Mouse (Mus musculus) MEL (cell line): ENCODE data around the gene Dph5. TPM values are rescaled to one million over a fixed set of nuclear protein-coding genes. Genes with fewer than 3 reads are reported as not detected.

Source experiments
- DNase-seq: peaks from one replicate; pipeline ENCODE4 v3.0.0; 2011; ENCODE audit warnings: low read depth, low spot score
- H3K27ac ChIP-seq: 2 replicates; pipeline ENCODE4 v1.5.1; 2012; ENCODE audit warnings: low read depth, mild to moderate bottlenecking, control low read depth, low read length, moderate library complexity; ENCODE audit not compliant: control insufficient read depth
- H3K27me3 ChIP-seq, 2 experiments: fragments of 150-350 bp in 1 of 2; sonication (generic) in 1 of 2; 2 replicates each; pipeline ENCODE4 v1.6.1; 2012; ENCODE audit warnings: low read length in 2 of 2, mild to moderate bottlenecking in 2 of 2, improper control_type of control experiment in 1 of 2, moderate library complexity in 1 of 2; ENCODE audit not compliant: insufficient read depth in 2 of 2, control insufficient read depth in 1 of 2
- H3K36me3 ChIP-seq, 2 experiments: 2 replicates each; pipeline ENCODE4 v1.6.1; 2012 to 2014; ENCODE audit warnings: low read length in 2 of 2, improper control_type of control experiment in 1 of 2, inconsistent platforms in 1 of 2, mild to moderate bottlenecking in 1 of 2; ENCODE audit not compliant: insufficient read depth in 2 of 2, control insufficient read depth in 1 of 2
- H3K4me1 ChIP-seq, 2 experiments: fragments of 150-350 bp in 1 of 2; sonication (generic) in 1 of 2; 2 replicates each; pipeline ENCODE4 v1.6.1; 2012; ENCODE audit warnings: low read length in 2 of 2, improper control_type of control experiment in 1 of 2, mild to moderate bottlenecking in 1 of 2; ENCODE audit not compliant: insufficient read depth in 2 of 2, control insufficient read depth in 1 of 2
- H3K4me3 ChIP-seq, 2 experiments: fragments of 150-350 bp in 1 of 2; sonication (generic) in 1 of 2; 2 replicates each; pipeline ENCODE4 v1.5.1; 2012; ENCODE audit warnings: low read depth in 2 of 2, low read length in 2 of 2, mild to moderate bottlenecking in 2 of 2, moderate library complexity in 2 of 2, control low read depth in 1 of 2, improper control_type of control experiment in 1 of 2; ENCODE audit not compliant: control insufficient read depth in 1 of 2, insufficient read depth in 1 of 2
- H3K79me2 ChIP-seq: 2 replicates; pipeline ENCODE4 v1.6.1; 2012; ENCODE audit warnings: mild to moderate bottlenecking, low read length, moderate library complexity; ENCODE audit not compliant: control insufficient read depth, poor library complexity, insufficient read depth
- H3K9ac ChIP-seq: 2 replicates; pipeline ENCODE4 v1.6.1; 2012; ENCODE audit warnings: low read depth, mild to moderate bottlenecking, control low read depth, low read length, moderate library complexity; ENCODE audit not compliant: control insufficient read depth, poor library complexity, severe bottlenecking
- H3K9me3 ChIP-seq: fragments of 150-350 bp; sonication (generic); replicated peaks from 2 replicates; pipeline ENCODE4 v1.6.1; 2012; ENCODE audit warnings: mild to moderate bottlenecking, low read length, improper control_type of control experiment, moderate library complexity; ENCODE audit not compliant: insufficient read depth
- CHD1 ChIP-seq: IDR thresholded peaks from 2 replicates; pipeline ENCODE4 v1.6.1; 2012; ENCODE audit warnings: low read depth, mild to moderate bottlenecking, inconsistent platforms, low read length, improper control_type of control experiment
- CHD2 ChIP-seq: IDR thresholded peaks from 2 replicates; pipeline ENCODE4 v1.6.1; 2011; ENCODE audit warnings: low read length, improper control_type of control experiment
- E2F4 ChIP-seq: IDR thresholded peaks from 2 replicates; pipeline ENCODE4 v1.6.1; 2011; ENCODE audit warnings: low read depth, low read length, improper control_type of control experiment, borderline replicate concordance
- ELF1 ChIP-seq: IDR thresholded peaks from 2 replicates; pipeline ENCODE4 v1.6.1; 2014; ENCODE audit warnings: low read depth, mild to moderate bottlenecking, inconsistent platforms, low read length, improper control_type of control experiment, moderate library complexity
- GABPA ChIP-seq: IDR thresholded peaks from 2 replicates; pipeline ENCODE4 v1.6.1; 2012; ENCODE audit warnings: low read depth, mild to moderate bottlenecking, inconsistent platforms, low read length, improper control_type of control experiment, moderate library complexity
- HCFC1 ChIP-seq: IDR thresholded peaks from 2 replicates; pipeline ENCODE4 v1.6.1; 2012; ENCODE audit warnings: low read depth, mild to moderate bottlenecking, inconsistent platforms, low read length, improper control_type of control experiment, moderate library complexity
- JUND ChIP-seq: IDR thresholded peaks from 2 replicates; pipeline ENCODE4 v1.6.1; 2011; ENCODE audit warnings: low read depth, mild to moderate bottlenecking, improper control_type of control experiment, low read length
- MAFK ChIP-seq: IDR thresholded peaks from 2 replicates; pipeline ENCODE4 v1.6.1; 2011; ENCODE audit warnings: low read depth, mild to moderate bottlenecking, low read length, improper control_type of control experiment, borderline replicate concordance
- MYB ChIP-seq: IDR thresholded peaks from 2 replicates; pipeline ENCODE4 v1.6.1; 2011; ENCODE audit warnings: mild to moderate bottlenecking, low read depth, low read length, improper control_type of control experiment
- MYC ChIP-seq: IDR thresholded peaks from 2 replicates; pipeline ENCODE4 v1.6.1; 2011; ENCODE audit warnings: low read depth, mild to moderate bottlenecking, low read length, improper control_type of control experiment, moderate library complexity
- NELFE ChIP-seq: IDR thresholded peaks from 2 replicates; pipeline ENCODE4 v1.6.1; 2011; ENCODE audit warnings: low read depth, low read length, improper control_type of control experiment
- POLR2AphosphoS2 ChIP-seq: IDR thresholded peaks from 2 replicates; pipeline ENCODE4 v1.6.1; 2011; ENCODE audit warnings: low read length, improper control_type of control experiment
- SIN3A ChIP-seq: IDR thresholded peaks from 2 replicates; pipeline ENCODE4 v1.6.1; 2012; ENCODE audit warnings: low read length, improper control_type of control experiment, inconsistent platforms
- SMC3 ChIP-seq: IDR thresholded peaks from 2 replicates; pipeline ENCODE4 v1.6.1; 2011; ENCODE audit warnings: low read depth, low read length, improper control_type of control experiment
- TAL1 ChIP-seq: IDR thresholded peaks from 2 replicates; pipeline ENCODE4 v1.6.1; 2012; ENCODE audit warnings: mild to moderate bottlenecking, inconsistent platforms, low read length, moderate library complexity, mixed read lengths
- TBP ChIP-seq: IDR thresholded peaks from 2 replicates; pipeline ENCODE4 v1.8.0; 2011; ENCODE audit warnings: low read depth, low read length, improper control_type of control experiment
- TCF12 ChIP-seq: IDR thresholded peaks from 2 replicates; pipeline ENCODE4 v1.6.1; 2014; ENCODE audit warnings: low read depth, mild to moderate bottlenecking, inconsistent platforms, low read length, improper control_type of control experiment, moderate library complexity
- UBTF ChIP-seq: IDR thresholded peaks from 2 replicates; pipeline ENCODE4 v1.6.1; 2012; ENCODE audit warnings: low read depth, mild to moderate bottlenecking, inconsistent platforms, low read length, improper control_type of control experiment, moderate library complexity, borderline replicate concordance; ENCODE audit not compliant: insufficient read depth
- ZMIZ1 ChIP-seq: IDR thresholded peaks from 2 replicates; pipeline ENCODE4 v1.6.1; 2012; ENCODE audit warnings: low read depth, mild to moderate bottlenecking, inconsistent platforms, low read length, improper control_type of control experiment, moderate library complexity
- ZNF384 ChIP-seq: IDR thresholded peaks from 2 replicates; pipeline ENCODE4 v1.6.1; 2012; ENCODE audit warnings: low read depth, mild to moderate bottlenecking, inconsistent platforms, low read length, improper control_type of control experiment
- polyA plus RNA-seq, 2 experiments: library from polyadenylated mRNA; stranded (reverse) in 1 of 2; unstranded in 1 of 2; fragments of >175 nt in 1 of 2; fragments of >200 nt in 1 of 2; gene quantifications; 2 replicates each; pipeline versions ENCODE4 v1.2.1 to v1.2.4; 2012; ENCODE audit warnings: low replicate concordance in 2 of 2, low read depth in 1 of 2; ENCODE audit not compliant: insufficient read length in 2 of 2, insufficient read depth in 1 of 2, missing spikeins in 1 of 2
- total RNA-seq: library from RNA; depleted of rRNA; stranded (reverse); fragments of 300-350 nt; gene quantifications from 2 replicates; pipeline ENCODE4 v1.2.3, GENCODE M21; 2012

Dph5 gene
- total and polyA plus RNA-seq, 3 experiments: 34.9 to 45.8 TPM; not detected in 1

- Histone ChIP-seq H3K9me3 (no peaks in the 10 kb centered on the region), H3K27ac (no peak overlapping the region), H3K36me3 (peaks cover 0 to 2% of the 10 kb centered on the region in 2 experiments; a peak in 2 of 4 replicates), H3K4me3 (no peak overlapping the region), H3K27me3 (no peaks in the 10 kb centered on the region), H3K4me1 (no peaks in the 10 kb centered on the region), H3K9ac (no peak overlapping the region), H3K79me2 (no peaks in the 10 kb centered on the region)
- no peak for DNase-seq
- no peak for TF ChIP-seq TAL1
- no peak for TF ChIP-seq UBTF
- TF ChIP-seq ZNF384: no peak
- no peak for TF ChIP-seq TCF12
- no peak for TF ChIP-seq NELFE
- TF ChIP-seq, all 39 proteins: peak for 0
These were observed 81.3 kb downstream of the Dph5 start for GRCm38 (mm10) chr3:115968745-115969530.

- TF ChIP-seq CHD2 (no peak), SIN3A (no peak), E2F4 (no peak), TAL1 (no peak), MYC (no peak), ELF1 (no peak), JUND (no peak), CHD1 (no peak), ZMIZ1 (no peak), UBTF (no peak), POLR2AphosphoS2 (no peak), SMC3 (no peak), TBP (no peak), GABPA (no peak), MAFK (no peak), HCFC1 (no peak), MYB (no peak)
- no peak overlapping the region for H3K4me3 ChIP-seq
- no peaks in the 10 kb centered on the region for H3K79me2 ChIP-seq
- no peak for DNase-seq
- no peaks in the 10 kb centered on the region for H3K4me1 ChIP-seq
- no peaks in the 10 kb centered on the region for H3K27me3 ChIP-seq
- H3K36me3 ChIP-seq: peaks cover 0 to 2% of the 10 kb centered on the region in 2 experiments; a peak in 2 of 4 replicates
- H3K9ac ChIP-seq: no peak overlapping the region
- H3K9me3 ChIP-seq: no peaks in the 10 kb centered on the region
- H3K27ac ChIP-seq: no peak overlapping the region
These were observed 83.6 kb downstream of the Dph5 start for GRCm38 (mm10) chr3:115971045-115971785.
